Mouse (Mus musculus): Measurements from ENCODE around the gene Phlpp2.
"Not testable (repeated sequence)": the region's sequence is repeated elsewhere in the genome, so short reads cannot be mapped to it uniquely, and the experiment has no call there.

Phlpp2 gene

DNA sequence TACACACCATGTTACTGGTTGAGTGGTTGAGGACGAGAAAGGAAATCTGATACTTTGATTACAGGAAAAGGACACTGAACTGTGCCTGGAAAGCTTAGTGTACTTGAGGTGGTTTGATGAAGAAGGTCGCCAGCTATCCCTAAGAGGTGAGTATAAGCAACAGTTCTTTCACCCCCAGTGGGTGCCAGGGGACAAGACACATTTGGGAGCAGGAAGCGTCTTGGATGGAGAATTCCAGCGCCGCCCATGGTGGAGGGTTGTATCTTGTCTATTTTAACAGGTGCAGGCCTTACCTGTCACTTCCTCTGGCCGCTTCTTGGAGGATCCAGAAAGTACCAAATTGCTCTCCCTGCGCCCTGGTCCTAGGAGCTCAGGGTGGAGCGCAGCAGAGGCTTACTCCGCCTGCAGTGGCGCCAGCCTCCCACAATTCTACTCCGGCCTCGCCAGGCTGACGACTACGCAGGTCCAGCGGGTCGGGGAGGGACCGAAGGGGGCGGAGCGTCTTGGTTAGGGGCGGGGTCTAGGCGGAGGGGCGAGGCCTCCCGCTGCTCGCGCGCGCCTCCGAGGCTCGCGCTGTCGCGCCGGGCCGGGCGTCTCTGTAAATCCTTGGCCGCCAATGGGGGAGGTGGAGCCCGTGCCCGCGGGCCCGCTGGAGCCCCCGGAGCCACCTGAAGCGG lies at the start of gene Phlpp2:
Gene Phlpp2, plus strand, starts transcription at position 540 of the 677 bp plus-strand sequence.
- DNase-seq = peak; percentile 91

DNA sequence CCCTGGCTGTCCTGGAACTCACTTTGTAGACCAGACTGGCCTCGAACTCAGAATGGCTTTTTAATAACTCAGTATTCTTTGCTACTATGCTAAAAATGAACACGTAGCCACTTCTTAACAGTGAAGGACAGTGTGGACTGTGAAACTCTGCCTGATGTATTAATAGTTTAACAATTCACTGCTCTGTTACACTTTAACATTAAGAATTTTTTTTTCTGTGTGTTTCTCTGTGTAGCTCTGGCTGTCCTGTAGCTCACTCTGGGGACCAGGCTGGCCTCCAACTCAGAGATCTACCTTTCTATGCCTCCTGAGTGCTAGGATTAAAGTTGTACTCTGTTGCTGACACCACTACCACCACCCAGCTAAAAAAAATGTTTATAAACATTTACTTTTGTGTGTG lies 44.8 kb upstream of the Phlpp2 start:
- no peak for DNase-seq

DNA sequence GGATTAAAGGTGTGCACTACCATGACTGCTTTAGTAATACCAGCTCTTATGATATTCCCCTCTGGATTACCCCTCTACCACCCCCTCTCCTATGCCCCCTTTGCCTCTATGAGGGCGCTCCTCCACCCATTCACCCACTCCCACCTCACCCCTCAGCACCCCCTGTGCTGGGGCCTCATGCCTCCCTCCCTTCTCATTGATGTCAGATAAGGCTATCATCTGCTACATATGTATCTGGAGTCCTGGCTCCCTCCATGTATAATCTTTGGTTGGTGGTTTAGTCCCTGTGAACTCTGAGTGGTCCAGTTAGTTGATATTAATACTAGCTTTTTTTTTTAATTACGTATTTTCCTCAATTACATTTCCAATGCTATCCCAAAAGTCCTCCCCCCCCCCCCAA lies 28.5 kb upstream of the Phlpp2 start:
- DNase-seq = no peak

DNA sequence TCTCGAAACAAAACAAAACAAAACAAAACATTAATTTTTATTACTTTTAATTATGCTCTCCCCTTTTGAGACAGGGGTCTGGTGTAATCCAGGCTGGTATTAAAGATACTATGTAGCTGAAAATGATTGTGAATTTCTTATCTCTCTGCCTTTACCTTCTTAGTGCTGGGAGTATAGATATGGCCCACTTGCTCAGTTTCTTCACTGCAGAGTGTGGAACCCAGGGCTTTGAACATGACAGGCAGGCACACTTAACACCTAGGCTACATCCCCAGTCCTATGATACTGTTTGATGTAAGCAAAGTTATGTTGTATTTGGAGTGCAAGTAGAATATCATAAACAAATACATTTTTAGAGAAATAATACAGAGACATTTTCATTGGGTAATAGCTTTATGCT lies 25.9 kb upstream of the Phlpp2 start:
- no peak for DNase-seq

DNA sequence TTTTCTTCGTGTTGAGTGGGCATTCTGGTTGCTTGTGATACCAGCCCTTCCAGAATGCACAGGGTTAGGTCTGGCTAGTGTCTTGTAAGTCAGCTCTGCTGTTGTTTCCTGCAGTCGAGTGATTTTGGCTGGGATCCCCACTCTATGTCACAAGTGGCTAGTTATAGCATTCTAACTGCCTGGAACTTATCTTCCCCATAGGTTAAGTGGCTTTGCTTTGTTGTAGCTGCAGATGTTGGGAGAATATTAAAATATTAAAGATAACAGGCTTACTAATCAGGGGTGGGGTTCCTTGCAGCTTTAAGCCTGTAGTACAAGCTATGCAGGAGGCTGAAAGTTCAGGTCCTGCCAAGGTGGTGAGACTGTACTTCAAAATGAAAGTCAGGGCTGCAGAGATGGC lies 20.5 kb upstream of the Phlpp2 start:
- DNase-seq = no peak

DNA sequence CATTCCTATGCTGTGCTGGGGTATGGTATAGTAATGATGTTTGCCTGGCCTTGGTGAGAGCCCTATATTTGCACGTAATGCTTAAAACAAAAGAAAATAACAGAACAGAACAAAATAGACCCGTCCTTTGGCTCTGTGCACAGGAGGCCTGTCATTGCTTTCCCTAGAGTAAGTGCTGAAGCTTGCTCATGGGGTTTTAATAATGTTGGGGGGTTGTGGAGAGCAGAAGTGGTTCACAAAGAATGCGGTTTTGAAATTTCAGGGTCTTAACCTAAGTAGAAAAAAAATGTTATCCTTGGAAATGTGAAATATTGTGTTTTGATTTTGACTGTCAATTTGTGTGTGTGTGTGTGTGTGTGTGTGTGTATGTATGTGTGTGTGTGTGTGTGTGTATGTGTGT lies 19.4 kb upstream of the Phlpp2 start:
- no peak for DNase-seq

DNA sequence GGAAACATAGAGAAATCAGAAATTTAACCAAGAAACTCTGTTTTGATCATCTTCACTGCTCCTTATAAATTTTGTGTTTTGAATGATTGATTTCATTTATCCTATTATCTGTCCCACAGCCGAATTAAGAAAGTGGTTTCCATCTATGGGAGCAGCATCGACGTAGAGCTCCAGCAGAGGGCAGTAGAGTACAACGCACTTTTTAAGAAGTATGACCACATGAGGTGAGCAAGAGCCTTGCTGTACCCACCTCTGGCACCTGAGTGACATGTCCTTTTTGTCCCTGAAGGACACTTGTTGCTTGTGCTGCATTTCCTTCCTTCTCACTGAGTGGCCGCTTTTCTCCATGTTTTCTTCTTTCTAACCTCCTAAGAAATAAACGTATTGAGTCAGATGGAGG lies 14.9 kb upstream of the Phlpp2 start:
- peak; percentile 44 for DNase-seq

DNA sequence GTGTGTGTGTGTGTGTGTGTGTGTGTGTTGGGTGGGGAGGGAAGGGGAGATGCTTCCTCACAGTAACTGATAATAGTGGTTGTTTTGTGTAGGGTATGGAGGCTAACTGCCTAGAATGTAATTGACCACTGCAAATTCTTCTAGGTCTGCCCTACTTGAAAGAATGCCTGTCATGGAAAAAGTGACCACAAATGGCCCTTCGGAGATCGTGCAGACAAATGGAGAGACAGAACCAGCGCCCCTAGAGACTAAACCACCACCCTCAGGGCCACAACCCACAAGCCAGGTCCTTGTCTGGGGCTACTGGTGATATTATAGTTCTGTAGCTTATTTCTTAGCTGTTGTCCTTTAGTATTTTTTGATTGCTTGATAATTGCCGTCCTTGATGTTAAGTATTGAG lies 13.8 kb upstream of the Phlpp2 start:
- DNase-seq = no peak

DNA sequence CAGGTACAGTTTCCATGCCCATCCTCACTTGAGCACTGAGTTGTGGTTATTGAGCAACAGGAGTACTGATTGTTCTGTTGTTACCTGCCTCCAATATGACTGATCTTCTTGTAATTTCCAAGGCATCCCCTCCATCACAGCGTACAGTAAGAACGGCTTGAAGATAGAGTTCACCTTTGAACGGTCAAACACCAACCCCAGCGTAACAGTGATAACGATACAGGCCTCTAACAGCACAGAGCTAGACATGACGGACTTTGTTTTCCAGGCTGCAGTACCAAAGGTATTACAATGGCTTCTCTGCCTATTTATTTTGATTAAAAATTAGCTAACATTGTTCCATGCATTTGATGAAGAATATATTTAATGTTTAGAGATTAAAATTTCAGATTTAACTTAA lies 12.9 kb upstream of the Phlpp2 start:
- DNase-seq = no peak

DNA sequence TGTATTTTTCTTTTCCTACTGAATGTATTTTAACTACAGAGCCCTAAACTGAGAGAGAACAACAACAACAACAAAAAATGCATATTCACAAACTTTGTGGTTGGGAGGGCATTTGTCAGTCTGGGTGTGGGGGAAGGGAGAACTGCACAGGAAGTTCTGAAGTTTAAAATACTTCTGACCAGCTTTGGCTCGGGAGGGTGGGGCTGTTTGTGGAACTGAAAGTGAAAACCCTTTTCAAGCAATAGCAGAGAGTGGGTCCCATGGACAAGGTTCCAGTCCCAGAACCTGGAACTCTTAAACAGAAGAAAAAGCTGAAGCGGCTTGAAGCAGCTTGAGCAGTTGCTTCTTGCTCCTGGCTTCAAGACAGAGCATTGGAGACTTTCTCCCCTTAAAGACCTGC lies 4.9 kb upstream of the Phlpp2 start:
- DNase-seq = no peak

DNA sequence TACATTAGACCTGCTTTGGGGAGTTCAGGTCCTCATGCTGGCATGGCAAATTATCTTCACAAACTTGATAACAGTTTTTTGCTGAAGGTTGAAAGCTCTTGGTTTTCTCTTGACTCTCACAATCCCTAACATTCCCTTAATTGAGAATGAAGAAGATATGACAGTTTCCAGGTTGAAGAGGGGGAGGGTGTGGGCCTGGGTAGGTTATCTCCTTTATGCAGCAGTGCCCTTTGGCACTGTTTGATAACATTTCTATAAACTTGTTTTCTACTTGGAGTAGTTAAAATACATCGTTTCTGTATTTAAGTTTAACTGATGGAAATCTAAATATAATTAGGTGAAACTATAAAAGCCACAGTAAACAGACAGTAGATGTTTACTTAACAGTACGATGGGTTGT lies 3.5 kb upstream of the Phlpp2 start:
- no peak for DNase-seq

DNA sequence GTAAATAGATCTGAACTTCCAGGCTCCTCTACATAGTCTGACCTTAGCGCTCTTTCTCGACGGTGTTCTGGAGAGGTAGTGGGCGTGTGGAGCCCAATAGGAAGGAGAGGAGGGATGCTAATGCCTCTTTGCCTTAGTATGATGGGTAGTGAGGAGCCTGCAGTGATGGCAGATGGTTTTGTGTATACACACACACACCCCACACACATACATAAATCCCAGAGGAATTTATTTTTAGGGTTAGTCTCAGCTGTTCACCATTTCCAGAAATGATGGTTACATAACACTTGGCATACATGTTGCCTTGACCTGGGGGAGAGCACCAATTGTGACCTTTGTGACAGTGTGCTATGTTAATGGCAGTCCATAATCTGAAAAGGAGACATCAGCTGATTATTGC lies 2.8 kb upstream of the Phlpp2 start:
- peak; percentile 18 for DNase-seq

DNA sequence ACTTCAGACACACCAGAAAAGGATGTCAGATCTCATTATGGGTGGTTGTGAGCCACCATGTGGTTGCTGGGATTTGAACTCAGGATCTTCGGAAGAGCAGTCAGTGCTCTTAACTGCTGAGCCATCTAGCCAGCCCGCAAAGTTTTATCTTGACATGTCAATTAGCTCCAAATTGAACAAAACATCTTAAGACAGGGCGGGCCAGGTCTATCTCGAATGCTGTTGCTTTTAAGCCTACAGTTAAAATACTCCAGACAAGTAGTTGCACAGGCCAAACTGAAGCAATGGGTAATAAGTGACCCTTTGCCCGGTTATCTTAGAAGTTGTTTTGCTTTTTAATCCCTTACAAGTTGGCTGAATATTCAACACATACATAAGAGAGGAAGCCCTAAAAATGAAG lies 1.7 kb upstream of the Phlpp2 start:
- DNase-seq = no peak

DNA sequence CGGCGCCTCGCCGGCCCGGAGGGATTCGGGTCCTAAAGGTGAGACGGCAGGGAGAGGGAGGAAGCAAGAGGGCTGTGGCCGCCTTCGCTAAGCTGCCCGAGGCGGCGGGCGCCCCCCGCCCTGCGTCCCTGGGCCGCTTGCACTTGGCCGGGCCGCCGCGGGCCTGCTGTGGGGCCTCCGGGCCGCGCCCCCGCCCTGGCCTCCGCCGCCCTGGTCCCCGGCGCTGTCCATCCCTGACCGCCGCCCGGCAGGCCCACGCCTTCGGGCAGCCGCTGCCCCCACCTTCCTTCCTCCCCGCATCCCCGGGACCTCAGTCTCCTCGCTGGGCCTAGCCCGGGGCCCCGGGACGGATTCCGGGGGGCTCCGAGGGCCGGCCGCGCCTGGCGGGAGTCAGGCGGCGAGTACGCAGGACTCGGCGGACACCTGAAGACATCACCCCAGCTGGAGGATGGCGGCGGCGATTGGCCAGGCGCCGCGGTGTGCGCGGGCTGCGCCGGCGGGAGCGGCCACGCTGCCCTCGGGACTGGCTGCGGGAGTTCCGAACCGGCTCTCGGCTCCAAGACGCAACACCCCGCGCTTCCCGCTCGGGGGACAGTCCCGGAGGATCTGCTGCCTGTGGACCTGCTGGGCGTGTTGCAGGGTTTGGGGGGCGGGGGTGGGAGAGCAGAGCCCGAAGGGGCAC lies 479 bp downstream of the Phlpp2 start:
- peak; percentile 76 for DNase-seq

DNA sequence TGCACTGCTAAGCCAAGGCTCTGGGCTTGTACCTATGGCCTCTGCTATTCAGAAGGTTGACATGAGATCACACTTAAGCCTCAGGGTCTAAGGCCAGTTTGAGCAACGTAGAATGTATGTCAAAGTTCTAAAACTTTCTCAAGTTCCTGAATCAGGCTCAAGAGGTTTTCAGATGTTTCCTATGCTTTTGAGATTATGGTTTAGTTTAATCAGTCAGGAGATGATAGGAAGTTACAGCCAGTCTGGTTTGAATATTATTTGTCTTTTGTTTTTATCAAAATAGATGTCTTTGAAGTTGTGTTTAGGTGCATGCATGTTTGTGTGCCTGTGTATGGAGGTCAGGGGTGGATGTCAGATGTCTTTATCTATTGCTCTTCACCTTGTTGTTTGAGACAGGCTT lies 2.7 kb downstream of the Phlpp2 start:
- DNase-seq = no peak

DNA sequence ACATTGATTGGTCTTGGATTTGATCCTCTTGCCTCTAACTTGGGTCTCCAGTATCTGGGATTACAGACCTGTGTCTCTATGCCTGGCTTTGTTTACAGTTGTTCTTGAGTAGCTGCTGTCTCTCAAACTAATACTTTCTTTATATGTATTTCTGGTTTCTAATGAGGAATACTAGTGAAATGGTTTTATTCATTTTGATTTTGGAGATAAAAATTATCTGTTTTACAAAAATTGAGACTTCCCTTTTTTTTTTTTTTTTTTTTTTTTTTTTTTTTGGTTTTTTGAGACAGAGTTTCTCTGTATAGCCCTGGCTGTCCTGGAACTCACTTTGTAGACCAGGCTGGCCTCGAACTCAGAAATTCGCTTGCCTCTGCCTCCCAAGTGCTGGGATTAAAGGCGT lies 5.5 kb downstream of the Phlpp2 start:
- not testable (repeated sequence) for DNase-seq

DNA sequence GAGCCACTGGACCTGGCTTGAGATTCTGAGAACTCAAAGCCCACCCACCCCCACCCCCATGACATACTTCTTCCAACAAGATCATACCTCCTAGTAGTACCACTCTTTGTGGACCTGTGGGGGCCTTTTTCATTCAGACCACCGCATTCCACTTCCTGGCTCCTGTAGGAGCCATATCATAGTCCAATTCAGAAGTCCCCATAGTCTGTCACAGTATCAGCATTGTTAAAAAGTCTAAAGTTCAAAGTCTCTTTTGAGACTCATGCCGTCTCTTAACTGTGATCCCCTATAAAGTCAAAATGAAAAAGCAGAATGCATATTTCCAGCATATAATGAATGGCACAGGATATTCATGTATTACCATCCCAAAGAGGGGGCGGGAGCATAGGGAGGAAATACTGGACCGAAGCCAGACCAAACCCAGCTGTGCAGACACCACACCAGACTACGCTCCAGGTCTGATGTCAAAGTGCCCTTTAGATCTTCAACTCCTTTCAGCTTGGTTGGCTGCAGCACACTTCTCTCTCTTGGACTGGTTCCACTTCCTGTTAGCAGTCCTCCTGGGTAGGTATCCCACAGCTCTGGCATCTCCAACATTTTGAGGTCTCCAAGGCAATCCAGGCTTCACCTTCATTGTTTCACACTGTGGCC lies 11.8 kb downstream of the Phlpp2 start:
- no peak for DNase-seq

DNA sequence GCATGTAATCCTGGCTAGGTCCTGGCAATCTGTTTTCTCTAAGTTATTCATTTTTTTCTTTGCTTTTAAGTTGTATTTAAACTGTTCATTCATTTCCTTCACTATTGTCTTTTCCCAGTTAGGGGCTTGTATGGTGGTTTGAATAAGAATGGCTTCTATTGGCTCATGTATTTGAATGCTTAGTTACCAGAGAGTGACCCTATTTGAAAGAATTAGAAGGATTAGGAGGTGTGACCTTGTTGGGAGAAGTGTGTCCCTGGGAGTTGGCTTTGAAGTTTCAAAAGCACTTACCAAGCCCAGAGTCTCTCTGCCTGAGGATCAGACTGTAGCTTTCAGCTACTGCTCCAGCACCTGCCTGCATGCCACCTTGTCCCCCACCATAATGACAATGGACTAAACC lies 17.0 kb downstream of the Phlpp2 start:
- no peak for DNase-seq

DNA sequence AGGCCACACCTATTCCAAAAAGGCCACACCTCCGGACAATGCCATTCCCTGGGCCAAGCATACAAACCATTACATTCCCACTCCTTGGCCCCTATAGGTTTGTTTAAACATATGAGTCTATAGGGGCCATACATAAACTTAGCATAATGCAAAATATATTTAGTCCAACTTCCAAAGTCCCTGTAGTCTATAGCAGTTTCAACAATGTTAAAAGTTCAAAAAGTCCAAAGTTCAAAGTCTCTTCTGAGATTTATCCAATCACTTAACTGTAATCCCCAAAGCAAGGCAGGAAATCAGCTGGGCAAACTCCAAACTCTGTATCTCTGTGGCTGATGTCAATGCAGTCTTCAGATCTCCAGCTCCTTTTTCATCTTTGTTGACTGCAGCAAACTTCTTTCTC lies 20.9 kb downstream of the Phlpp2 start:
- no peak for DNase-seq

DNA sequence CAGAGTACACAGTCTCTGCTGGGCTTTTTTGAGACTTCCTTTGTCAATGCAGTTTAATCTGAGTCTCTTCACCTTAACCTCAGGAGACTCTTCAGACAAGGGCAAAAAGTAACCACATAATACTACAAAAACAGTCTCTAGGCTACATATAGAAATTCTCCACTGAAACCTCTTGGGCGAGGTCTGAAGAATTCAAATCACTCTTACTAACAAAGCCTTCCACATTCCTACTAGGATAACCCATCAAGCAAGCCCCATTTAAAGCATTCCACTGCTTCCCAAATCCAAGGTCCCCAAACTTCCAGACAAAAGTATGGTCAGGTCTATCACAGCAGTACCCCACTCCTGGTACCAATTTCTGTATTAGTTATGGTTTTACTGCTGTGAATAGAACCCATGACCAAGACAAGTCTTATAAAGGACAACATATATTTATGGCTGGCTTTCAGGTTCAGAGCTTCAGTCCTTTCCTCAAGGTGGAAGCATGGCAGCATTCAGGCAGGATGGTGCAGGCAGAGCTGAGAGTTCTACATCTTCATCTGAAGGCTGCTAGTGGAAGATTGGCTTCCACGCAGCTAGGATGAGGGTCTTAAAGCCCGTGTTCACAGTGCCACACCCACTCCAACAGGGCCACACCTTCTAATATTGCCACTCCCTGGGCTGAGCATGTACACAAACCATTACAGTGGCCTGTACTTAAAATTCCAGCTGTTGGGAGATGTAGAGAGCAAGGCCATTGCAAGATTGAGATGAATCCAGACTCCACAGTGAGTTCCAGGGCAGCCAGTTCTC lies 22.6 kb downstream of the Phlpp2 start:
- no peak for DNase-seq

DNA sequence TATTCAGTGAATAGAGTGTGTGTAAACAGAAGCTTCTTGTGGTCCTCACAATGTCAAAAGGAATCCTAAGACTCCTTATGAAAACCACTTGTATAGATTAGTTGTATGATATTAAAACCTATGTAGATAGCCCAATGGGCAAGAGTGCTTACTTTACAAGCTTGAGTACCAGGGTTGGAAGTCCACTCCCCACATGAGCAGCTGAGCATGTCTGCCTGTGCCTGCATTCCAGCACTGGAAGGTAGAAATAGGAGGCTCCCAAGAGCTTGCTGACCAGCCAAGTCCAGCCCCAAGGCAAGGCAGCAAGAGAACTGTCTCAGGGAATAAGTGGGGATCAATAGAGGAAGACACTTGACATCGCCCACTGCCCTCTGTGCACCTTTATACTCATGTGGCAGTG lies 26.3 kb downstream of the Phlpp2 start:
- no peak for DNase-seq

DNA sequence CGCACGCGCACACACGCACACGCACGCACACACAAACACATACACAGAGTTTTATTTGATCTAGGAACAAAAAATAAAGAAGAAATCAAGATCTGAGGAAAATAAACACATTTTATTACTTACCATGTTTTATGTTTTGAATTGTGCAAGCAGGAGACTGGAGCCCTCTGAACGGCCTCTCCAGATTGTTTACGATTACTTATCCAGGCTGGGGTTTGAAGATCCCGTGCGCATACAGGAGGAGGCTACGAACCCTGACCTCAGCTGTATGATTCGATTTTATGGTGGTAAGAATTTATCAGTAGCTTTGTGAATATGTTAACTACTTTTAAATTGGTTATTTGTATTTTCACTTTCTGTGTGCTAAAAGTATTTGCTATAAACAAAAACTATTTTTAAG lies 27.0 kb downstream of the Phlpp2 start:
- no peak for DNase-seq

DNA sequence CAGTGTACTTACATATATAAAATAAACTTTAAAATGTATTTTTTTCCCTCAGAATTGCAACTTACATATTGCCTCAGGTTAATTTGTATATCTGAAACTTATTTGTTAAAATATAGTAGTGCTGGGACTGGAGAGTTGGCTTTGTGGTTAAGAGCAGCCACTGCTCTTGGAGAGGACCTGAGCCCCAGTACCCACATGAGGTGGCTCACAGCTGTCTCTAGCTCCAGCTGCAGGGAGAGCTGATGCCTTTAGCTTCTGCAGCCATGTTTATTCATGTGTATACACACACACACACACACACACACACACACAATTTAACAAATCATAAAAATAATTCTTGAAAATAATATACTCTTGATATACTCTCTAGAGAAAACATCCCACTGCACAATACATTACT lies 34.0 kb downstream of the Phlpp2 start:
- no peak for DNase-seq
